Mouse (Mus musculus) bone marrow macrophage, adult 2 months (primary cell): ENCODE results near the gene Arrdc5.
A peak's percentile ranks its signal among the peaks of the same experiment; 100 is the strongest.

ENCODE experiments used
- CTCF ChIP-seq: IDR thresholded peaks from 2 replicates; pipeline ENCODE4 v1.5.1; 2012; ENCODE audit warnings: low read depth, mild to moderate bottlenecking, low read length, moderate library complexity
- POLR2A ChIP-seq: IDR thresholded peaks from 2 replicates; pipeline ENCODE4 v1.6.1; 2012; ENCODE audit warnings: mild to moderate bottlenecking, low read depth, low read length, borderline replicate concordance

- TF ChIP-seq CTCF, result peak; percentile 78; the same call in 1 of the 2 replicates
- TF ChIP-seq POLR2A, result no peak
Measured at GRCm38 (mm10) chr17:56337190-56337589, 37.1 kb upstream of the Arrdc5 start.
